Mouse (Mus musculus) liver, postnatal 0 days (tissue): ENCODE measurements at regions not wholly inside any gene's neighbourhood (a gene's known extent, or its start where the extent isn't known, plus 50 kb on each side); places are given as distances from the start of the nearest gene placed in this dataset.

Source experiments
- CTCF ChIP-seq: sonication (generic); IDR thresholded peaks from 2 replicates; pipeline ENCODE4 v1.5.1; 2016; ENCODE audit warnings: antibody characterized with exemption, low read depth
- EP300 ChIP-seq: IDR thresholded peaks from 2 replicates; pipeline ENCODE4 v1.6.1; 2016; ENCODE audit warnings: antibody characterized with exemption, low read depth, mild to moderate bottlenecking

DNA sequence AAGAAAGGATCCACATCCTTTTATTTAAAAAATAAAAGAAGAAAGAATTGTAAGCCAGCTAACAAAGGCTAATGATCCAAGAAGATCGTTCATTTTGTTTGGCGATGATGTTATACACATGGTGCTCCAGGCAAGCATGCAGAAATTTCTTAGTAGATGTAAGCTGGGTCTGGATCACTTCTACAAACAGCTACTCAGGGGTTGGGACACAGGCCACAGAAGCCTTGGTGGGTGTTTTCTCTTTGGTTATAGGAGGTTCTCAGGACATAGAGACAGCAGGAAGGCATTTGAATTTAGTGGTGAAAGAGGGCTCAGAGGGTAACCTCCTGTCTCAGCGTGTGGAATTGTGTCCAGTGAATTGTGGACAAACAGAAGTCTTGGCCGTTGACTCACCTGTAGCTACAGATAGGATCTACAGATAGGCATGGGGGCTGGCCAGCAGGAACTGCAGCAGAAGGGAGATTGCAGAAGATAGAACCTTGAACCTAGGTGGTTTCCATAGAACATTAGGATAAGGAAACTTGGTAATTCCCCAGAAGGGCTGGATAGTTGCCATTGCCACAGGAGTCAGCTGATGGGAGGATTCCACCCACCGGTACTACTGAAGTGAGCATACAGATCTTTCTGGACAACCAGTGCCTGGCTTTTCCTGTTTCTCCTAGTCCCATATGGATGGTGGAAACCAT, 80.5 kb downstream of the Calml3 start:
- TF ChIP-seq EP300 (no peak), CTCF (no peak)
